Mouse (Mus musculus) right cerebral cortex, postnatal 36 days (tissue): ENCODE data around the gene Pvrig.
"Not testable (repeated sequence)": the region's sequence is repeated elsewhere in the genome, so short reads cannot be mapped to it uniquely, and the experiment has no call there.

Experiments
- DNase-seq, 2 experiments: peaks; one replicate each; pipeline ENCODE4 v3.0.0; 2022; ENCODE audit warnings: low spot score in 2 of 2, mixed read lengths in 1 of 2

Gene Pvrig

DNA sequence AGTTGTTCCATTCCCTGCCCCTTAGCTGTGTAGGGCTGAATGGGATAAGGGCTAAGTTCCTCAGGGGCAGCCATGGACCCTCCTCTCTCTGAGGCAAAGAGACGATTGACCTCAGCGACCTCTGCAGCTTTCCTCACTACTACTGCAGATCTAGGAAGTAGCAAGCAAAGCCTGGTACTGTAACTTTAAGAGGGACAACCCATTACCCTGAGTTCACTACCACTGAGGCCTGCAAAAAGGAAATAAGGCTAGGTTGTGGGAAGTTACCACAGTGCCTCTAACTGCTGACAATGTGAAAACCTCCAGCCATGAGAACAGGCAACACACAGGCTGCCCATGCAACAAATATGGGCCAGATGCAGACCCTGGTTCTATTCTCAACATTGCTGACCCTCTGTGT, at the start of gene Pvrig:
TSS of gene Pvrig (plus strand) at position 301 of the 400 bp plus-strand sequence.
- DNase-seq: no peak

DNA sequence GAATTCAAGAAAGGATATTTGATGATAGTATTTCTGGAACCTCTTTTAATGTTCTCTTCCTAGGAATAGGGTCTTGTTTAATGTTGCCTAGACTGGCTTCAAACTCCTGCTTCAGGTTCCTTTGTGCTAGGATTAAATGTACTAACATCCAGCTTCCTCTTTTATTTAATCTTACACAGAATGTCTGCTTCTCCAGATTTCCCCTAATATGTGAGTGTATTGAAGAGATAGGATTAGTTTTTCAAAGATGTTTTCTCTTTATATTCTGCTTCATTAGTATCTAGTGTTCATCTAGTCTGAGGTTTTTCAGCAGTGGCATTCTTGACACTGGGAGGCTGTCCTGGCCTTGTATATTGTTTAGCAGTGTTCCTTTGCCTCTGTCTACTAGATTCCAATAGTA, 47.6 kb upstream of the Pvrig start:
- no peak for DNase-seq

DNA sequence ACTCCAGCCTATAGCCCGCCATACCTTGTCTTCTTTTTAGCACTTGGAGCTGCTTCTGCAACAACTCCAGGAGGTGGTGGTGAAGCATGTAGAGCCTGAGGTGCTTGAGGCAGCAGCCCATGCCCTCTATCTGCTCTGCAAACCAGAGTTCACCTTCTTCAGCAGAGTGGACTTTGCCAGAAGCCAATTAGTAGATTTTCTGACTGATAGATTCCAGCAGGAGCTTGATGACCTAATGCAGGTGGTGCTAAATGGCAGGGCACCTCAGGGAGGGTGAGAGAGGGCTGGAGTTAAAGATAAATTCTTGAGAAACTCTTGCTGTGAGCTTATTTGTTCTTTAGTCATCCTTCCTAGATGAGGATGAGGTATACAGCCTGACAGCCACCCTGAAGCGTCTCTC, 42.1 kb upstream of the Pvrig start:
- DNase-seq: no peak

DNA sequence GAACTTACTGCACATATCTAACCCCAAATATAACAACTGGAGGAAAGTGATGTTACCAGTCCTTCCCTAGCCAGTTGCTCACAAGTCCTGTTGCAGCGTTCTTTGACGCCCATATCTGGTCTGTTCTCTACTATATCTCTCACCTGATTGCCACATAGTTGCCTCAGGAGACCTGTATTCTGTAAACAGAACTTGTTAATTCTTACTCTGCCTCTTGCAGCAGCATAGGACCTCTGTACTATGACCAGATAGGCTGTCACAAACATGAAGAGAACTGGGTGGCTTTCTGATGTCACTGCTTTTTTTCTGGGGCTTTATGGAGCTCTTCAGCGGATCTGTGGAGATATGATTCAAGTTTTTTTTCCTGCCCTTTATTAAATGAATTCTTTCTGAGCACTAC, 29.0 kb upstream of the Pvrig start:
- DNase-seq: no peak

DNA sequence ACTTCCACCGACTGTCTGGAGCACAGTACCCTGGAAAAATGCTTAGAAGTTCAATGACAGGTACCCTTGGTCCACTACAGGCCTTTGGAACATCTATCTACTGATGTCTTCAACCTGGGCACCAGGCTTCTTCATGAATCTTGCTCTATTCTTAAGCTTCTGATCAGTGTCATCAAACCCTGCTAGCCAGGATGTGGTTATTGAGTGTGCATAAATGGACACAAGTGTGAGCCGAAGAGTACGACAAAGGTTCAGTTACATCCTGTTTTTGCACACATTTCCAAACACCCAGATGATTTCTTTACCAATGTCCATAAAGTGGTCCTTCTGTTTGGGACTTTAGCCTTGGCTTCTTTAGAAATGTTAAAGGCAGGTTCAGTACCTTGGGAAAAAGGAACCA, 1.5 kb downstream of the Pvrig start:
- DNase-seq: no peak

DNA sequence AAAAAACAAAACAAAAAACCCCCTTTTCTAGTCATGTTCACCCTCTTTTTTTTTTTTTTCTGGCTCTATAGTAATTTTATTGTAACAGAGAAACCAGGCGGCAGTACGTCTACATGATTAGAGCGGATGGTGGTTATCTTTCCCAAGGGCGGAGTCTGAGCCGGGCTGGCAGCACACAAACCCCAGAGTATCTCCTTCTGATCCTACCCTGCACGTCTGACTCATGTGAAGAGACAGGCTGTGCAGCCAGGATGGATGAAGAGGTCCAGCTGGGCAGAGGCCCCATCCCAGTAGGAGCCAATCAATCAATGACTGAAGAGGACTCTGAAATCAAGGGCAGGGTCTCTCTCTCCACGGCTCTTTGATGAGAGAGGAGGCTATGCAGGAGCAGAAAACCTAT, 21.4 kb downstream of the Pvrig start:
- not testable (repeated sequence) for DNase-seq

DNA sequence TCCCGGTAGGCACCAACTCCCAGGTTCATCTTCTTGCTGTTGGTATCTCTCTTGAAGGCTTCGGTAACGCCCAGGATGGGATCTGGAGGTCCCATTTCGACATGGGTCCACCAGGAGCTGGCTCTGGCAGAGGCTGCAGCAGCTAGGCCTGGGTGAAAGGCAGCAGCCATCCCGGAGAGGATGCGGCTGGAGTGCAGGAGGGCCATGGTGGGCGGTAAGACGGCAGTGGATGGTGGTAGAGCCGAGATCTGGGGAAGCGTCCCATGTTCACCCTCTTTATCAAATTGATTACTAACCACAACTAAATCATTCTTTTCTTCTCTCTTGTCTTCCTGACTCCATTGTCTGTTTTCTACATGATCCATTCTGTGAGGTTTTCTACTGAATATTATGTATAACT, 23.6 kb downstream of the Pvrig start:
- not testable (repeated sequence) for DNase-seq
